Mouse (Mus musculus): ENCODE data around the gene Uba7.
"Not testable (repeated sequence)": the region's sequence is repeated elsewhere in the genome, so short reads cannot be mapped to it uniquely, and the experiment has no call there.

Gene Uba7

DNA sequence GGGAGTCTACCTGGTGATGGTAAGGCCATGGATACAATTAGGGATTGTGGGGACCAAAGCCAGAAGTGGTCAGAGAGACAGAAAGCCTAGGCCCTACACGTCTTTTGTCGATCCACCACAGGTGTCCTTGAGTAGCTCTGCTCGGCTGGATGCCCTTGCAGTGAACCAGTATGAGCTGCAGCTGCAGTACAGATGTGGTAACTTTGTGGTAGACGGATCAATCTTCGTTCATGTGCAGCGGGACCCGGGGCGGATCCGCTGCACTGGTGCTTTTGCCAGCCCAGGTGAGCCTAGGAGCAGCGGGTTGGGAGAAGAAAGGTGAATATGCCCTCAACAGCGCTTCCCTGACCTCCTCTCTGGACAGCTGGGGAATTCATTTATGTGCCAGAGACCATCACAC, 17.7 kb downstream of the Uba7 start:
- DNase-seq (ENCODE audit: low spot score): no peak

GRCm38 (mm10) chr9:107994464-107994863, 19.2 kb downstream of the Uba7 start:
- no peak for DNase-seq (ENCODE audit: low spot score)

DNA sequence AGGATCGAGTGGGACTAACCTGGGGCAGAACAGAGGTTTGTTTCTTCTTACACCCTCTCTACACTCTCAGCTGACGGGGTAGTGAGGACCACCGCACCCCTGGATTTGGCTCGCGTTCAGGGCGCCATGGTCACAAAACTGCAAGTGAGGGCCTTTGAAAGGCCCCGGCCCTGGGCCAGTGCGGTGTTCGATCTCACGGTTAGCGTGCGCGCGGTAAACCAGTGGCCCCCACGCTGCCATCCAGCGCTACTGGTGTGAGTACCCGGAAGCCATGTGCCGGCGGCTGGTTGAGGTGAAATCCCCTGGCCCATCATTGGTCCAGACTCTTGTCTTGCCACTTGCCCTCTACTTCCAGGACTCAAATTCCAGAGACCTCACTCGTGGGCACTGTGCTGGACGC, 20.2 kb downstream of the Uba7 start:
- no peak for DNase-seq (ENCODE audit: low spot score)

DNA sequence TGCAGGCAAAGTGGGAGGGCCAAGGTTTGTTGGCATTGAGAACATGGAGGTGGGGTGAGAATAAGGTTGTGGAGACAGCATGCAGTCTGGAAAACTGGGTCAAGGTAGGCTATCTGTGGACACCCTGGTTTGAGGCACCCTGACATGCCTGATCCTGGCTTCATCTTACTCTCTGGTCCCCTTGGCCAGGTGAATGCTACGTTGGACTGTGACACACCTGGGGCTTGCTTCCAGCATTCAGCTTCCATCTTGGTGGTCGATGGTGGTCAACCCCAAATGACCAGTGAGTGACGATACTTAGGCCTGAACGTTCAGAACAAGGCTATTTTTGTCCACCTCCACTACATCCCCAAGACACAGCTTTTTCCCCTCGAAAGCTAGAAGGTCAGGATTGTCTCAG, 20.7 kb downstream of the Uba7 start, which contains the start of gene Gm20662:
Gene Gm20662, plus strand, starts transcription at position 301 of the 400 bp plus-strand sequence.
- DNase-seq (ENCODE audit: low spot score): no peak

- DNase-seq (ENCODE audit: low spot score): peak; percentile 100
These were observed 26.8 kb downstream of the Uba7 start, which contains the start of gene Ip6k1 for GRCm38 (mm10) chr9:108001922-108002770. Gene Ip6k1 (plus strand): TSS chr9:108002501.

DNA sequence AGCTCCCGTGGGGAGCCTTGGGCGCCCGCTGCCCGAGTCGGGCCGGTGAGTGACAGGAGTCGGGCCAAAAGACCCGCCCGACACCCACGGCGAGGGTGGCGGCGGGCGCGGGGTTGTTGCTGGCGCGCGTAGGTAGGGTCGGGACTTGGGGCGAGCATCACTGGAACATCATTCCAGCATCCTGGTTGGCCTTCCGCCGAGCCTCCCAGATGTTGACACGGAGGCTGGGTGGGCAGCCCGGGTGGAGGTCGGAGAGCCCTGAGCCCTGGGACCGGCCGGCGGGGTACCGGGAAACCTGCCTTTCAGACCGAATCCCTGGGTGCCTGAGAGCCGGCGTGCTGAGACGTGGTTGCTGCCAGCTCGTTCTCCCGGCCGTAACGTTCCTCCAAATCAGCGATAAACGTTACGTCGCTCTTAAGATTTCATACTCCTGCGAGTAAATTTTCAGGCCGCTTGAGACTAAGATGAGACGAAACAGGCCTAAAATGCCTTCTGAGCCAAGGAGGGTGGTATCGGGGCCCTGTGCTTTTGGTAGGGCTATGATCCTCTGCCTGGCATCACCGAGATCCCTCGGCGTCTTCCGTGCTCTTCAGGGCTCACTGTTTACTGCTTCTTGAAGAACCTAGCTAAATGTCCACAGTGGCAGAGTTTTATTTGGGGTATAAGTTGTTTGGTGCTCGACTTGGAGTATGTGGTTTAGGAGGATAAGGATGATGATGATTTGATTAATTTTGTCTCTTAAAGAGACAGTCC, 27.6 kb downstream of the Uba7 start:
- no peak for DNase-seq (ENCODE audit: low spot score)

- DNase-seq (ENCODE audit: low spot score): no peak
These were observed 28.2 kb downstream of the Uba7 start for GRCm38 (mm10) chr9:108003531-108003890.

GRCm38 (mm10) chr9:108008041-108008440, 32.7 kb downstream of the Uba7 start:
- no peak for DNase-seq (ENCODE audit: low spot score)

GRCm38 (mm10) chr9:108010385-108010784, 35.1 kb downstream of the Uba7 start:
- DNase-seq (ENCODE audit: low spot score): no peak

- not testable (repeated sequence) for DNase-seq (ENCODE audit: low spot score)
These were observed 38.3 kb downstream of the Uba7 start for GRCm38 (mm10) chr9:108013577-108013976.

- DNase-seq (ENCODE audit: low spot score): no peak
These were observed 41.8 kb downstream of the Uba7 start for GRCm38 (mm10) chr9:108017127-108017526.

GRCm38 (mm10) chr9:108020741-108021140, 45.4 kb downstream of the Uba7 start:
- no peak for DNase-seq (ENCODE audit: low spot score)

DNA sequence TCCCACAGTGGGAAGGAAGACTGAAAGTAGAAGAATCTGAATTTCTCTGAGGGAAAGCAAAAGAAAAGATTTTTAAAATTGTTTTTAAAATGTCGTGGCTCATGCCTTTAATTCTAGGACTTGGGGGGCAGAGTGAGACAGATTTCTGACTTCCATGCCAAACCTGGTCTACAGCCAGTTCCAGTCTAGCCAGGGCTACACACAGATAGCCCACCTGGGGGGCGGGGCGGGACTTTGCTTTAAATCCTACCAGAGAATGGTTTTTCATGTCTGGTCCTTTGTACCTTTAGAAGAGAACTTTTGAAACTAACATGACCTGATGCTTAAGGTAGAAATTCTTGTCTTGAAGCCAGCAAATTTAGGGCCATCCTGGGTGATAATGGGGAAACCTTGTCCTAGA, 47.9 kb downstream of the Uba7 start:
- no peak for DNase-seq (ENCODE audit: low spot score)

DNA sequence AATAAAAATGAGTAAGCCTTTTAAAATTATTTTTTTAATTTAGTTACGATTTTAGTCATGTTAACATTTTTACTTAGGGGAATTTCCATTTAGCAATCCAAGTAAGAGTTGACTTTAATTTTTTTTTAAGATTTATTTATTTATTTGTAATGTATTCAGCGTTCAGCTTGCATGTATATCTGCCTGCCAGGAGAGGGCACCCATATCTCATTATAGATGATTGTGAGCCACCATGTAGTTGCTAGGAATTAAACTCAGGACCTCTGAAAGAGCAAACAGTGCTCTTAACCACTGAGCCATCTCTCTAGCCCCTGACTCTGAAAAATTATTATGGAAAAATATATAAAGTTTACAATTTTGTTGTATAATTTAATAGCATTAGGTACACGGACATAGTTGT, 51.3 kb downstream of the Uba7 start:
- no peak for DNase-seq (ENCODE audit: low spot score)

DNA sequence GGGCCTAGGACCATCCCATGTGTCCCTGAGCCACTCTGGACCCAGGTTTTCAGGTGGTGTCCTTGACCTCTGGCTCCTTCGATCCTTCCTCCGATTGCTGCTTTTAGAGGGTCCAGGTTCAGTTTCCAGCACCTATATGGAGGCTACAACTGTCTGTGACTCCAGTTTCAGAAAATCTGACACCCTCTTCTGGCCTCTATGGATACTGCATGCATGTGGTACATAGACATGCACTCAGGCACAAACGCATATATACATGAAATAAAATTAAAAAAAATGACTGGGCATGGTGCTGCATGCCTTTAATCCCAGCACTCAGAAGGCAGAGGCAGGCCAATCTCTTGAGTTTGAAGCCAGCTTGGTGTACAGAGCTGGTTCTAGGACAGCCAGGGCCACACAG, 52.6 kb downstream of the Uba7 start:
- no peak for DNase-seq (ENCODE audit: low spot score)

- no peak for DNase-seq (ENCODE audit: low spot score)
These were observed 56.8 kb downstream of the Uba7 start for GRCm38 (mm10) chr9:108032126-108032525.
